Mouse (Mus musculus): ENCODE results near the gene Zfp59. TPM values are rescaled to one million over a fixed set of nuclear protein-coding genes. Genes with fewer than 3 reads are reported as not detected.

Gene Zfp59
- polyA plus RNA-seq, 1 experiment from 2014 or later, result 7.4 TPM

Other genes with a start within 250 kb of the Zfp59 start
- gene Akt2, start 247.1 kb upstream of the Zfp59 start, polyA plus RNA-seq (2016; fragmentation: Nextera tagmentation; extraction: Ambion mirVana), result 94.8 and 106 TPM in 2 replicates
- gene Ttc9b, start 184.7 kb upstream of the Zfp59 start, polyA plus RNA-seq (2016; fragmentation: Nextera tagmentation; extraction: Ambion mirVana), result not detected in 2 replicates
- 4.5 and 10.6 TPM in 2 replicates for gene Map3k10, start 164.0 kb upstream of the Zfp59 start, polyA plus RNA-seq (2016; fragmentation: Nextera tagmentation; extraction: Ambion mirVana)
- gene Zfp607b, start 149.3 kb upstream of the Zfp59 start, polyA plus RNA-seq (2016; fragmentation: Nextera tagmentation; extraction: Ambion mirVana), result 1.6 and 2.5 TPM in 2 replicates
- 23.8 and 28.7 TPM in 2 replicates for gene Zfp60, start 107.2 kb upstream of the Zfp59 start, polyA plus RNA-seq (2016; fragmentation: Nextera tagmentation; extraction: Ambion mirVana)
- 1.3 and 1.6 TPM in 2 replicates for gene Zfp626, start 31.4 kb upstream of the Zfp59 start, polyA plus RNA-seq (2016; fragmentation: Nextera tagmentation; extraction: Ambion mirVana)
- gene Zfp607a, start 18.9 kb downstream of the Zfp59 start, polyA plus RNA-seq (2016; fragmentation: Nextera tagmentation; extraction: Ambion mirVana), result 4.4 and 4.7 TPM in 2 replicates
- 7.0 and 7.8 TPM in 2 replicates for gene Zfp974, start 90.9 kb downstream of the Zfp59 start, polyA plus RNA-seq (2016; fragmentation: Nextera tagmentation; extraction: Ambion mirVana)
- gene Zfp780b, start 140.6 kb downstream of the Zfp59 start, polyA plus RNA-seq (2016; fragmentation: Nextera tagmentation; extraction: Ambion mirVana), result 15.5 and 17.1 TPM in 2 replicates
- 4.0 and 7.0 TPM in 2 replicates for gene Zfp850, start 175.5 kb downstream of the Zfp59 start, polyA plus RNA-seq (2016; fragmentation: Nextera tagmentation; extraction: Ambion mirVana)
- 315 and 364 TPM in 2 replicates for gene Psmc4, start 211.5 kb downstream of the Zfp59 start, polyA plus RNA-seq (2016; fragmentation: Nextera tagmentation; extraction: Ambion mirVana)
- 0.41 TPM in 1 of 2 replicates, not detected in the other for gene Fcgbp, start 232.6 kb downstream of the Zfp59 start, polyA plus RNA-seq (2016; fragmentation: Nextera tagmentation; extraction: Ambion mirVana)

Data from heart, embryonic 10.5 days (tissue).